Mouse (Mus musculus) midbrain, embryonic 16.5 days (tissue): Measurements from ENCODE around the gene Kif5c. TPM values are rescaled to one million over a fixed set of nuclear protein-coding genes. Genes with fewer than 3 reads are reported as not detected.

Experiments
- ATAC-seq: fragments of 200-750 bp; cut with Nextera tagmentation; 2 replicates; pipeline ENCODE4 v1.8.0; 2017; ENCODE audit warnings: moderate TSS enrichment
- H3K27ac ChIP-seq: fragments of 300-500 bp; sonication (generic); 2 replicates; pipeline ENCODE4 v1.5.1; 2014; ENCODE audit warnings: mild to moderate bottlenecking, low read length, mixed read lengths
- H3K27me3 ChIP-seq: fragments of 300-500 bp; sonication (generic); 2 replicates; pipeline ENCODE4 v1.6.1; 2014; ENCODE audit warnings: low read depth, low read length, mixed read lengths; ENCODE audit not compliant: control insufficient read depth, insufficient read depth
- H3K36me3 ChIP-seq: fragments of 300-500 bp; sonication (generic); 2 replicates; pipeline ENCODE4 v1.6.1; 2014; ENCODE audit warnings: mild to moderate bottlenecking, low read length, moderate library complexity, mixed read lengths; ENCODE audit not compliant: control insufficient read depth, insufficient read depth
- H3K4me1 ChIP-seq: fragments of 300-500 bp; sonication (generic); 2 replicates; pipeline ENCODE4 v1.6.1; 2014; ENCODE audit warnings: mild to moderate bottlenecking, low read length, mixed read lengths; ENCODE audit not compliant: control insufficient read depth, insufficient read depth
- H3K4me2 ChIP-seq: fragments of 300-500 bp; sonication (generic); 2 replicates; pipeline ENCODE4 v1.6.1; 2014; ENCODE audit warnings: mild to moderate bottlenecking, low read length, mixed read lengths
- H3K4me3 ChIP-seq: fragments of 300-500 bp; sonication (generic); 2 replicates; pipeline ENCODE4 v1.5.1; 2014; ENCODE audit warnings: low read depth, mild to moderate bottlenecking, low read length, moderate library complexity, mixed read lengths
- H3K9ac ChIP-seq: fragments of 300-500 bp; sonication (generic); 2 replicates; pipeline ENCODE4 v1.6.1; 2014; ENCODE audit warnings: low read depth, low read length, mixed read lengths
- H3K9me3 ChIP-seq: fragments of 300-500 bp; sonication (generic); replicated peaks from 2 replicates; pipeline ENCODE4 v1.6.1; 2014; ENCODE audit warnings: mild to moderate bottlenecking, low read length, mixed read lengths; ENCODE audit not compliant: control insufficient read depth, poor library complexity, severe bottlenecking
- WGBS: fragments of 180-500 bp; shearing (Covaris S2); extraction: QIAGEN DNeasy Blood & Tissue Kit; methylation state at CpG from one replicate; pipeline ENCODE4 v1.1.7; 2014; 5-methylcytosine and 5-hydroxymethylcytosine counted together
- polyA plus RNA-seq: library from polyadenylated mRNA; unstranded; fragments of >200 nt; fragmentation: Nextera tagmentation; extraction: Ambion mirVana; gene quantifications from 2 replicates; pipeline ENCODE4 v1.2.1, GENCODE M21; 2015

The Kif5c gene
- 194 and 211 TPM in 2 replicates for polyA plus RNA-seq

GRCm38 (mm10) chr2:49618829-49619718, at the start of gene Kif5c:
Kif5c (plus strand) TSS chr2:49619298.
- Histone ChIP-seq H3K27me3 (no peaks in the 10 kb centered on the region), H3K27ac (peak within 1 kb of the TSS; percentile 94), H3K36me3 (no peaks in the 10 kb centered on the region), H3K9me3 (no peaks in the 10 kb centered on the region), H3K4me3 (peak within 1 kb of the TSS; percentile 99), H3K9ac (peak within 1 kb of the TSS; percentile 98), H3K4me1 (peaks cover 17% of the 10 kb centered on the region), H3K4me2 (peak within 1 kb of the TSS; percentile 72)
- peak; percentile 97 for ATAC-seq
- 5% methylated on average over 48 of the region's 54 CpGs for WGBS

GRCm38 (mm10) chr2:49569862-49570777, 49.0 kb upstream of the Kif5c start:
- 63% methylated on average over 16 of the region's 16 CpGs for WGBS
- H3K4me2 ChIP-seq = no peak overlapping the region; the same call in 1 of the 2 replicates
- 0 out of 2 replicates have a peak, but pooled peaks have one; percentile 16 for ATAC-seq
- H3K36me3 ChIP-seq = no peaks in the 10 kb centered on the region
- no peak overlapping the region for H3K4me3 ChIP-seq
- no peak overlapping the region for H3K27ac ChIP-seq
- no peak overlapping the region for H3K9ac ChIP-seq
- no peaks in the 10 kb centered on the region for H3K9me3 ChIP-seq
- H3K4me1 ChIP-seq = peaks cover 8% of the 10 kb centered on the region
- no peaks in the 10 kb centered on the region for H3K27me3 ChIP-seq

- Histone ChIP-seq H3K4me3 (no peak overlapping the region), H3K9ac (no peak overlapping the region), H3K9me3 (no peaks in the 10 kb centered on the region), H3K36me3 (no peaks in the 10 kb centered on the region), H3K27me3 (no peaks in the 10 kb centered on the region), H3K4me2 (no peak overlapping the region), H3K27ac (no peak overlapping the region), H3K4me1 (peaks cover 8% of the 10 kb centered on the region)
- WGBS = 69% methylated on average over 6 of the region's 6 CpGs
- 0 out of 2 replicates have a peak, but pooled peaks have one; percentile 36 for ATAC-seq
These were observed 48.4 kb upstream of the Kif5c start for GRCm38 (mm10) chr2:49570778-49571101.

- H3K27ac ChIP-seq = peak overlapping the region; percentile 74; the same call in 1 of the 2 replicates
- H3K4me2 ChIP-seq = peak overlapping the region; percentile 37
- no peak overlapping the region for H3K9ac ChIP-seq
- H3K36me3 ChIP-seq = no peaks in the 10 kb centered on the region
- H3K4me1 ChIP-seq = peaks cover 8% of the 10 kb centered on the region
- no peak overlapping the region for H3K4me3 ChIP-seq
- peak; percentile 48; the same call in 1 of the 2 replicates for ATAC-seq
- no peaks in the 10 kb centered on the region for H3K27me3 ChIP-seq
- H3K9me3 ChIP-seq = no peaks in the 10 kb centered on the region
- 75% methylated on average over 11 of the region's 11 CpGs for WGBS
These were observed 47.8 kb upstream of the Kif5c start for GRCm38 (mm10) chr2:49571159-49571920.

GRCm38 (mm10) chr2:49572111-49572642, 46.9 kb upstream of the Kif5c start:
- ATAC-seq = peak; percentile 79
- Histone ChIP-seq H3K36me3 (no peaks in the 10 kb centered on the region), H3K4me1 (peaks cover 8% of the 10 kb centered on the region), H3K9ac (peak overlapping the region; percentile 3; the same call in 1 of the 2 replicates), H3K27me3 (no peaks in the 10 kb centered on the region), H3K27ac (peak overlapping the region; percentile 74), H3K9me3 (no peaks in the 10 kb centered on the region), H3K4me3 (peak overlapping the region; percentile 12; the same call in 1 of the 2 replicates), H3K4me2 (peak overlapping the region; percentile 37)
- 20% methylated on average over 12 of the region's 12 CpGs for WGBS

GRCm38 (mm10) chr2:49572684-49573083, 46.4 kb upstream of the Kif5c start:
- Histone ChIP-seq H3K36me3 (no peaks in the 10 kb centered on the region), H3K4me1 (peaks cover 8% of the 10 kb centered on the region), H3K4me3 (peak overlapping the region; percentile 12; the same call in 1 of the 2 replicates), H3K9me3 (no peaks in the 10 kb centered on the region), H3K27me3 (no peaks in the 10 kb centered on the region), H3K27ac (peak overlapping the region; percentile 74), H3K4me2 (peak overlapping the region; percentile 37), H3K9ac (no peak overlapping the region)
- ATAC-seq = peak; percentile 40; the same call in 1 of the 2 replicates
- WGBS = 66% methylated on average over 9 of the region's 9 CpGs

GRCm38 (mm10) chr2:49573282-49573681, 45.8 kb upstream of the Kif5c start:
- no peak for ATAC-seq
- H3K9ac ChIP-seq = no peak overlapping the region
- 81% methylated on average over 3 of the region's 3 CpGs for WGBS

GRCm38 (mm10) chr2:49580585-49580984, 38.5 kb upstream of the Kif5c start:
- no peak overlapping the region for H3K9ac ChIP-seq
- ATAC-seq = no peak
- no peak overlapping the region for H3K4me3 ChIP-seq
- no peaks in the 10 kb centered on the region for H3K36me3 ChIP-seq
- no peaks in the 10 kb centered on the region for H3K27me3 ChIP-seq
- no peaks in the 10 kb centered on the region for H3K9me3 ChIP-seq
- no peak overlapping the region for H3K27ac ChIP-seq
- H3K4me2 ChIP-seq = no peak overlapping the region
- 87% methylated on average over 3 of the region's 3 CpGs for WGBS
- H3K4me1 ChIP-seq = no peaks in the 10 kb centered on the region

More at GRCm38 (mm10) chr2:49573282-49573681, 45.8 kb upstream of the Kif5c start:
- H3K9me3 ChIP-seq = no peaks in the 10 kb centered on the region
- no peaks in the 10 kb centered on the region for H3K27me3 ChIP-seq
- no peaks in the 10 kb centered on the region for H3K36me3 ChIP-seq
- no peak overlapping the region for H3K4me3 ChIP-seq
- peaks cover 8% of the 10 kb centered on the region for H3K4me1 ChIP-seq
- H3K27ac ChIP-seq = no peak overlapping the region
- no peak overlapping the region for H3K4me2 ChIP-seq
